Mouse (Mus musculus): ENCODE data around the gene Fmo2. TPM values are rescaled to one million over a fixed set of nuclear protein-coding genes. Genes with fewer than 3 reads are reported as not detected.

Fmo2 gene
- polyA plus RNA-seq, 1 experiment from 2014 or later: not detected

Other genes with a start within 250 kb of the Fmo2 start
- not detected in 2 replicates for gene Myocos, start 240.5 kb downstream of the Fmo2 start, polyA plus RNA-seq (2016; fragmentation: Nextera tagmentation; extraction: Ambion mirVana)
- 162 and 169 TPM in 2 replicates for gene Prrc2c, start 158.2 kb downstream of the Fmo2 start, polyA plus RNA-seq (2016; fragmentation: Nextera tagmentation; extraction: Ambion mirVana)
- 0.23 TPM in 1 of 2 replicates, not detected in the other for gene Fmo4, start 84.8 kb downstream of the Fmo2 start, polyA plus RNA-seq (2016; fragmentation: Nextera tagmentation; extraction: Ambion mirVana)
- gene Fmo1, start 32.1 kb downstream of the Fmo2 start, polyA plus RNA-seq (2016; fragmentation: Nextera tagmentation; extraction: Ambion mirVana): 11.0 and 15.9 TPM in 2 replicates
- 0.14 and 0.91 TPM in 2 replicates for gene Fmo6, start 38.8 kb upstream of the Fmo2 start, polyA plus RNA-seq (2016; fragmentation: Nextera tagmentation; extraction: Ambion mirVana)
- not detected in 2 replicates for gene Fmo3, start 85.8 kb upstream of the Fmo2 start, polyA plus RNA-seq (2016; fragmentation: Nextera tagmentation; extraction: Ambion mirVana)
- not detected in 2 replicates for gene Mroh9, start 186.9 kb upstream of the Fmo2 start, polyA plus RNA-seq (2016; fragmentation: Nextera tagmentation; extraction: Ambion mirVana)

Data from forebrain, embryonic 12.5 days (tissue).